Mouse (Mus musculus) lung, postnatal 0 days (tissue): Measurements from ENCODE around the gene Enox1.

Experiments
- CTCF ChIP-seq: IDR thresholded peaks from 2 replicates; pipeline ENCODE4 v1.5.1; 2016; ENCODE audit warnings: antibody characterized with exemption, mild to moderate bottlenecking
- EP300 ChIP-seq: IDR thresholded peaks from 2 replicates; pipeline ENCODE4 v1.6.1; 2016; ENCODE audit warnings: antibody characterized with exemption, mild to moderate bottlenecking, control low read depth

GRCm38 (mm10) chr14:77739376-77739775 lies 582.8 kb downstream of the Enox1 start:
- TF ChIP-seq CTCF (no peak), EP300 (no peak)
